Mouse (Mus musculus) heart, postnatal 0 days (tissue): Measurements from ENCODE around the gene Speer4c. TPM values are rescaled to one million over a fixed set of nuclear protein-coding genes. Genes with fewer than 3 reads are reported as not detected.
A peak's percentile ranks its signal among the peaks of the same experiment; 100 is the strongest.
"Not testable (repeated sequence)": the region's sequence is repeated elsewhere in the genome, so short reads cannot be mapped to it uniquely, and the experiment has no call there.

Experiments used
- ATAC-seq: fragments of 200-750 bp; cut with Nextera tagmentation; 2 replicates; pipeline ENCODE4 v1.8.0; 2017; ENCODE audit warnings: low read depth, moderate number of reproducible peaks, moderate library complexity; ENCODE audit not compliant: insufficient read depth
- DNase-seq: peaks from one replicate; pipeline ENCODE4 v3.0.0-alpha.2; 2016; ENCODE audit warnings: low spot score
- H3K27ac ChIP-seq: fragments of 300-500 bp; sonication (generic); 2 replicates; pipeline ENCODE4 v1.5.1; 2014; ENCODE audit warnings: low read depth, mild to moderate bottlenecking
- H3K27me3 ChIP-seq: fragments of 300-500 bp; sonication (generic); 2 replicates; pipeline ENCODE4 v1.6.1; 2014; ENCODE audit warnings: low read length, mixed read lengths; ENCODE audit not compliant: control insufficient read depth, insufficient read depth
- H3K36me3 ChIP-seq: fragments of 300-500 bp; sonication (generic); replicated peaks from 2 replicates; pipeline ENCODE4 v1.6.1; 2014; ENCODE audit warnings: low read length, mixed read lengths; ENCODE audit not compliant: control insufficient read depth, insufficient read depth
- H3K4me1 ChIP-seq: fragments of 300-500 bp; sonication (generic); 2 replicates; pipeline ENCODE4 v1.6.1; 2014; ENCODE audit warnings: antibody characterized with exemption; ENCODE audit not compliant: control insufficient read depth, insufficient read depth
- H3K4me2 ChIP-seq: fragments of 300-500 bp; sonication (generic); 2 replicates; pipeline ENCODE4 v1.6.1; 2014; ENCODE audit warnings: low read depth, mild to moderate bottlenecking, low read length, moderate library complexity
- H3K4me3 ChIP-seq: fragments of 300-500 bp; sonication (generic); 2 replicates; pipeline ENCODE4 v1.5.1; 2014; ENCODE audit warnings: low read depth, low read length
- H3K9ac ChIP-seq: fragments of 300-500 bp; sonication (generic); replicated peaks from 2 replicates; pipeline ENCODE4 v1.6.1; 2014; ENCODE audit warnings: low read depth, low read length, mixed read lengths
- H3K9me3 ChIP-seq: fragments of 300-500 bp; sonication (generic); replicated peaks from 2 replicates; pipeline ENCODE4 v1.6.1; 2016; ENCODE audit warnings: low read length; ENCODE audit not compliant: control insufficient read depth
- WGBS: fragments of 180-500 bp; shearing (Covaris S2); extraction: QIAGEN DNeasy Blood & Tissue Kit; methylation state at CpG from one replicate; pipeline ENCODE4 v1.1.7; 2014; 5-methylcytosine and 5-hydroxymethylcytosine counted together
- polyA plus RNA-seq: library from polyadenylated mRNA; unstranded; fragments of >200 nt; fragmentation: Nextera tagmentation; extraction: Ambion mirVana; gene quantifications from 2 replicates; pipeline ENCODE4 v1.2.1, GENCODE M21; 2015
- total RNA-seq: library from RNA; depleted of rRNA; stranded (reverse); fragments of >200 nt; gene quantifications from 2 replicates; pipeline ENCODE4 v1.2.3, GENCODE M21; 2014; ENCODE audit warnings: low replicate concordance; rRNA removed

Speer4c gene
- total and polyA plus RNA-seq, 2 experiments from 2014 or later: 0.15 TPM; not detected in 1

DNA sequence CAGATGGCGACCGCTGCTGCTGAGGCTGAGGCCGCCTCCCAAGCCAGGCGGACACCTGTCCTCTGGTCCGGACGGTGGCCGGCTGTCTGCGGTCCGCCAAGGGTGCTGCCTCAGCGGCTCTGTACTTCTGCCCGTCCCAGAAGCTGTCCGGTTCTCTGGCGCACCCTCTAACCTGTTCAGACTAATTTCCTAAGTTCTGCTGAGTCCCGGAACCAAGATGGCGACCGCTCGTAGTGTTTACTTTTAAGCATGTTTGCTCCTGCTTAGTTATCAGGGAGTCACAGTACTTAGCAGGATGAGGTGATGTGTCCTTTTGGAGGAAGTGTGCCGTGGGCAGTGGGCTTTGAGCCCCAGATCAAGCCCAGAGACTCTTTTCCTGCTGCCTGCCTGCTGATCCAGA is 43.3 kb downstream of the Speer4c start:
- 78% methylated on average over 7 of the region's 18 CpGs for WGBS
- not testable (repeated sequence) for H3K27ac ChIP-seq
- ATAC-seq: peak; percentile 41; the same call in 1 of the 2 replicates

GRCm38 (mm10) chr5:15663847-15664246 is 50.2 kb downstream of the Speer4c start:
- not testable (repeated sequence) for DNase-seq, H3K9ac ChIP-seq, H3K27ac ChIP-seq, H3K9me3 ChIP-seq, H3K4me2 ChIP-seq, H3K4me1 ChIP-seq, H3K4me3 ChIP-seq, H3K36me3 ChIP-seq, ATAC-seq, H3K27me3 ChIP-seq
- WGBS: 71% methylated on average over 7 of the region's 7 CpGs

More for the DNA sequence above, 43.3 kb downstream of the Speer4c start:
- not testable (repeated sequence) for H3K4me1 ChIP-seq, H3K4me2 ChIP-seq, DNase-seq, H3K27me3 ChIP-seq, H3K36me3 ChIP-seq, H3K4me3 ChIP-seq, H3K9me3 ChIP-seq, H3K9ac ChIP-seq

Other genes starting within 250 kb of the Speer4c start
- gene Gm21149, start 237.7 kb downstream of the Speer4c start, total RNA-seq: not detected in 2 replicates
- not detected in 2 replicates for gene Gm21149, start 237.7 kb downstream of the Speer4c start, polyA plus RNA-seq
- not detected in 2 replicates for gene Gm21190, start 185.0 kb downstream of the Speer4c start, total RNA-seq
- 0.10 TPM in 1 of 2 replicates, not detected in the other for gene Gm21190, start 185.0 kb downstream of the Speer4c start, polyA plus RNA-seq
- gene Gm21083, start 136.9 kb downstream of the Speer4c start, total RNA-seq: 0.23 TPM in 1 of 2 replicates, not detected in the other
- 0.12 TPM in 1 of 2 replicates, not detected in the other for gene Gm21083, start 136.9 kb downstream of the Speer4c start, polyA plus RNA-seq
- not detected in 2 replicates for gene Speer4d, start 95.2 kb downstream of the Speer4c start, total RNA-seq
- not detected in 2 replicates for gene Speer4d, start 95.2 kb downstream of the Speer4c start, polyA plus RNA-seq
- gene 4930572O03Rik, start 57.2 kb downstream of the Speer4c start, total RNA-seq: not detected in 2 replicates
- not detected in 2 replicates for gene 4930572O03Rik, start 57.2 kb downstream of the Speer4c start, polyA plus RNA-seq
- 37.6 and 41.6 TPM in 2 replicates for gene Cacna2d1, start 220.4 kb upstream of the Speer4c start, total RNA-seq
- 15.5 and 17.7 TPM in 2 replicates for gene Cacna2d1, start 220.4 kb upstream of the Speer4c start, polyA plus RNA-seq